Mouse (Mus musculus): Measurements from ENCODE around the gene Aicda.
A peak's percentile ranks its signal among the peaks of the same experiment; 100 is the strongest.
"Not testable (repeated sequence)": the region's sequence is repeated elsewhere in the genome, so short reads cannot be mapped to it uniquely, and the experiment has no call there.

Gene Aicda

DNA sequence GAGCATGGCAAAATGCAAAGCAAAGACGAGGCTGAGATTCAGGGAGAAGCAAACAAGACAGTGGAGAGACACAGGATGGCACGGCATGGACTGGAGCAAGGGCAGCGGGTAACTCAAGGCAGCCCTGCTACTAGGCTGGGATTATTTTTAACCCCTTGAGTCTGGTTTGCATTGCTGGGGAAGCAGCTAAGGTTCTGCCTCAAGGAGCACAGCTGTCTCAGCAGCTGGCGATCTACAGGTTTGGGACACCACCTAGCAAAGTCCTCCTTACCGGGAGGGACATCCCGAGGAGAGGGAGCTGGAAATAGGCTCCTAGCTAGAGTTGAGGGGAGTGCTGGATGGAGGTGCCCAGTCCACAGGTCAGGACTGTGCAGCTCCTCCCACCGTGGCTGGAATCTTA is 1.7 kb downstream of the Aicda start:
- no peak for DNase-seq (ENCODE audit: low spot score)

DNA sequence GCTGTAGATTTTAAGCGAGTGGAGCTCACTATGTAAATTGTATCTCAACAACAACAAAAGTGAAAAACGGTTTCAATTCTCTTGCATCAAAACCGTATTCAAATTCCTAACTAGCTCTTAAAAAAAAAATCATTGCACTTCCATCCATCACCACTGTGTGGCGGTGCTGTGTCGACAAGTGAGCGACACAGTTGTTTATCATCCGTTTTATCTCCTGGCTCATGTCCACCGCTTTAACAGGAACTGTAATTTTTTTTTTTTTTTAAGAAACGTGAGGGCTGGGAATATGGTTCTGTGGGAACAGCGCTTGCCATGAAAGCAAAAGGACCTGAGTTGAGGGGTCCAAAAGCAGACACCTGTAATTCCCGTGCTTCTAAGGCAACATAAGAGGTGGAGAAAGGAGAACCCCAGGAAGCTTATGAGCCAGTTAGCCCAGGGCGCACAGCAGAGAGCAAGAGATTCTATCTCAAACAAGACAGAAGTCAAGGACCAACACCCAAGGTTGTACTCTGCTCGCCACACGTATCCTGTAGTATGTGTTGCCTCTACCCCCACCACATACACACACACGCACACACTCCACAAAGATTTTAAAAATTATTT is 3.5 kb downstream of the Aicda start:
- DNase-seq (ENCODE audit: low spot score) = no peak

DNA sequence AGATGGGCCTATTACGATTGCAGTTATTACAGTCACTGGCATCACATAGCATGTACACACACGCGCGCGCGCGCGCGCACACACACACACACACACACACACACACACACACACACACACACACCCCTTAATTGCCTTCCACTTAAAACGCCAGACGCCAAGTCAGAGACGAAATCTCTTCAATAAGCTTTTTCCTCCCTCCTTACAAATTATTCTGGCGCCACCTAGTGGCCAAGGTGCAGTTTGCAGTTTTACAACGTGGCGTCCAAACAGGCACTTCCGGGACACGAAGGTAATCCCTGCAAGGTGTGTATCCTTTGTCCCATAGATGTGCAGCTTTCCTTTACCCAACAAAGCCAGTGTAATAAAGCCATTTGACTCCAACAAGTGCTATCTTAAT is 6.8 kb downstream of the Aicda start:
- DNase-seq (ENCODE audit: low spot score) = peak; percentile 56

DNA sequence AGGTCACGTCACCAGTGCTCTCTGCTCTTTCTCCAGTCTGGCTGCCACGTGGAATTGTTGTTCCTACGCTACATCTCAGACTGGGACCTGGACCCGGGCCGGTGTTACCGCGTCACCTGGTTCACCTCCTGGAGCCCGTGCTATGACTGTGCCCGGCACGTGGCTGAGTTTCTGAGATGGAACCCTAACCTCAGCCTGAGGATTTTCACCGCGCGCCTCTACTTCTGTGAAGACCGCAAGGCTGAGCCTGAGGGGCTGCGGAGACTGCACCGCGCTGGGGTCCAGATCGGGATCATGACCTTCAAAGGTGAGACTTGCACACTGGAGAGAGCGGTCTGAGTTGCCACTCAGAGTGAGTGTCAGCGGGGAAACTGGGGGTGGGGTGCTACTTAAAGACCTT is 7.4 kb downstream of the Aicda start:
- DNase-seq (ENCODE audit: low spot score) = no peak

DNA sequence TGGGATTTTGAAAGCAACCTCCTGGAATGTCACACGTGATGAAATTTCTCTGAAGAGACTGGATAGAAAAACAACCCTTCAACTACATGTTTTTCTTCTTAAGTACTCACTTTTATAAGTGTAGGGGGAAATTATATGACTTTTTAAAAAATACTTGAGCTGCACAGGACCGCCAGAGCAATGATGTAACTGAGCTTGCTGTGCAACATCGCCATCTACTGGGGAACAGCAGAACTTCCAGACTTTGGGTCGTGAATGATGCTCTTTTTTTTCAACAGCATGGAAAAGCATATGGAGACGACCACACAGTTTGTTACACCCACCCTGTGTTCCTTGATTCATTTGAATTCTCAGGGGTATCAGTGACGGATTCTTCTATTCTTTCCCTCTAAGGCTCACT is 8.9 kb downstream of the Aicda start:
- peak; percentile 20 for DNase-seq (ENCODE audit: low spot score)

DNA sequence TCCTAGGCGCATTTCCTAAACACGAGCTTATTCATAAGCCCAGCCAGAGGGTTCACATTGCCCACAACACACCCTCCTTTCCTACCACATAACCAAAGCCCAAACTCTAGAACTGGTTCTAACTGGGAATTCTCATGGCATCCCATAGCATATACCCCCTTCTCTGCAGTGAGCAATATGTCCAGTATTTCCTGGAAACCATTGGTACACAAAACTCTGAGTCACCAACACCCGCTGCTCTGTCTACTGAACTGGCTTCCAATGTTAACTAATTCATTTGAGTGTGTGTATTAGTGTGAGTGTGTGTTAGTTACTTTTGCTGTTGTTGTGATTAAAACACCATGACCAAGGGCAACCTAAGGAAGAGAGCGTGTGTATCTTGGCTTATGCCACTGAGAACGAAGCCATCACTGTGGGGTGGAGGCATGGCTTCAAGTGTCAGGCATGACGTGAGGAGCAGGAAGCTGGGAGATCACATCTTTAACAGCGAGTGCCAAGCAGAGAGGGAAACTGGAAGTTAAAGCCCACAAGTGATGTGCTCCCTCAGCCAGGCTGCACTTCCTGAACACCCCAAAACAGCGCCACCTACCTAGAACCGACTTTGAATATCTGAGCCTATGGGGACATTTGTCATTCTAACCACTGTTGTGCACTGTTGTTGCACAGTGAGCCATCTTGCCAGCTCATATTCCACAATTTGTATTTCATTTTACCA is 11.6 kb downstream of the Aicda start:
- no peak for DNase-seq (ENCODE audit: low spot score)

DNA sequence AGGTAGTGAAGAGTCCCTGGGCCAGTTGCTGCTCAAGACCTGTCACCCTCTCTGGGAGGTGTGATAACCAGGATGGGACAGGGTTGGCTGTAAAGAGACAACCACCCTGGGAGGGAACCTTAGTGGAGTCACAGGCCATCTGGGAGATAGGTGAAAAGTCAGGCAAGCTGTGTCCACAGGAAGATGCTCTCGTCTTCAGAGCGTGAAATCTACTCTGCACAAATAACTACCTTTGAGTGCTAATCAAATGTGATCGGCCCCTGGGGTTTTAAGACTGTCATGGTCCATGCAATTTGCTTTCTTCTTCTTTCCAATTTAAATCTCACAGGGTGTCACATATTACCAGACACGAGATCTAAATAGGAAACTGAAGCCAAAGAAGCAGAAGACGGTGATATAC is 15.5 kb downstream of the Aicda start:
- DNase-seq (ENCODE audit: low spot score) = no peak

DNA sequence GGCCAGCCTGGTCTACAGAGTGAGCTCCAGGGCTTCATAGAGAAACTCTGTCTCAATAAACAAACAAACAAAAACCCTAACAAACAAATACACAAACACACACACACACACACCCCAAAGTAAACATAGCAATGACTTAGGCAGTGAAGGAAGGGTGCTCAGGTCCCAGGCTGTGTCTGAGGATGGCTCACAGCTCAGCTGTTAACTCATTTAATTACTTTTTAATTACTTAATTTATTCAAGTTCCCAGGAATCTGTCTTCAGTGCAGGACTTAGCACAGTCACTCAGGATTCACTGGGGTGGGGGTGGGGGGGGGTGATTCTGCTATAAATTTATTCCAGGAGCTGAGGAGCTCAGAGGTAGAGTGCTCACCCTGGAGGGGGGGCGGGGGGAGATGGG is 16.2 kb downstream of the Aicda start:
- DNase-seq (ENCODE audit: low spot score) = no peak

DNA sequence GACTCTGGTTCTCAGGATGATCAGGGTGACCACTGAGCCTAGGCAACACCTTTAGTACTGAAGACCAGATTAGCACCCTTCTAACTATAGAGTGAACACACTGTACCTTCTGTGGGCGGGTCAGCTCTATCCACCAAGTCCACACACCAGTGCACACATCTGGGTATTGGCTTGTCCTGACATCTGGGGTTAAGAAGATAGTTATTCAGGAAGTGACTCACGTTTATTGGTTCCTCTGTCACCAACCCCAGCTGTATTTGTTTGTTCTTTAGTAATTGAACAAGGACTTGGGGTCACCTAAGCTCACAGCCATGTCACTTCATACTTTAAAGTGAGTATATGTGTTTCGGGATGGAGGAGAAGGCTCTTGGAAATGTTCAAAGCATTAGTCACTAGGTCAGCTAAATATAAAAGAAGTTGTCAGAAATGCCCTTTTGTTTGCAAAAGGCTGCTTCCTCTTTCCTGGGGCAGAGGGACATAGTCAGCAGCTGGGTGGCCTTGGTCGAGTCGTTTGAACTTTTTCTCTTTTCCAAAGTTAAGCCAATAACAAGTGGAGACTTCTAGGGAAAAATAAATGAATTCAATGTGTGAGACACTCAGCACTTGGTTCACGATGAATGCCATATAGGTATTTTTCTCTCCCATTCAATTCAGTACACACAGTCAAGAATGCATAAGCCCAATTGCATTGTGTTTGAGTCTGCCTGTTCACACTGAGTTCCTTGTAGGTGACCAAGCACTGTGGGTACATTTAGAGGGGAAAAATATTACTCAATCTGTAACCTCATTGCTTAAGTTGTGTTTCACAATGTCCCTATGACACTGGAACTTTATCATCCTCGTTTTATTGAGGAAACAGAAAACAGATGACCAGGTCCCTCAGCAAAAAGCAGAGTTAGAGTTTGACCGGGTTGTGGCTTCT is 17.4 kb downstream of the Aicda start:
- DNase-seq (ENCODE audit: low spot score) = no peak

DNA sequence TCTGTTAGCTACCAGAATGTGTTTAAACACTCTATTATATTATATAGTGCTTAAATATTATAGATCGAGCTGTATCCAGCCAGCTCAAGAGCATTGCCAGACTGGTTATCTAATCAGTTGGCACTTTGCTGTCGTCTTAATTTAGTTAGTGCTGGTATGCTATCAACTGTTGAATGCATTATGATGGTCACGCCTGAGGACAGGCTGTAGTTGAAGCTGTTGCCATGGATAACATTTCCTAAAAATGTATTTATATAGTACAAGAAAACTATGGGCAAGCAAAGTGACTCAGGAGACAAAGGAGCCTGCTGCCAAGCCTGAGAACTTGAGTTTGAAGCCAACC is 18.0 kb downstream of the Aicda start:
- no peak for DNase-seq (ENCODE audit: low spot score)

DNA sequence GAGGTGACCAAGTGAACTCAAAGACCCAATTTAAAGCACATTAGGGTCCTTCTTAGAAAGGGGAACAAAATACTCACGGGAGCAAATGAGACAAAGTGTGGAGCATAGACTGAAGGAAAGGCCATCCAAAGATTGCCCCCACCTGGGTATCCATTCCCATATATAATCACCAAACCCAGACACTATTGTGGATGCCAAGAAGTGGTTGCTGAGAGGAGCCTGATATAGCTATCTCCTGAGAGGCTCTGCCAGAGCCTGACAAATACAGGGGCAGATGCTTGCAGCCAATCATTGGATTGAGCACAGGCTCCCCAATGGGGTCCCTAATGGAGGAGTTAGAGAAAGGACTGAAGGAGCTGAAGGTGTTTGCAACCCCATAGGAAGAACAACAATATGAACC is 21.4 kb downstream of the Aicda start:
- not testable (repeated sequence) for DNase-seq (ENCODE audit: low spot score)

DNA sequence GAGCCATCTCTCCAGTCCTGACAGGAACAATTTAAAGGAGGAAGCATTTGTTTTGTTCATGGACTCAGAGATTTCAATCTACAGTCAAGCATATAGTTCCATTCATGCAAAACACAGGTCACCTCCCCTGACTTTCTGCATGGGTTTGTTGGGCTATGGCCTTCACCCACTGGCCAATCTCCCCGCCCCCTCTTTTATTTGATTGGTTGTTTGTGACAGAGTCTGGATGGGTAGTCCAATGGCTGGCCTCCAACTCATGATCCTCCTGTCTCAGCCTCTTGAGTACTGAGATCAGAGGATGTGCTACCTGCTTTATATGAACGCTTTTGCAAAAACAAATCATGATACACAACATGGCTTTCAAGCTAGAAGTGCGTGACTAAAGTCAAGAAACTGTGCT is 23.4 kb downstream of the Aicda start:
- DNase-seq (ENCODE audit: low spot score) = no peak

DNA sequence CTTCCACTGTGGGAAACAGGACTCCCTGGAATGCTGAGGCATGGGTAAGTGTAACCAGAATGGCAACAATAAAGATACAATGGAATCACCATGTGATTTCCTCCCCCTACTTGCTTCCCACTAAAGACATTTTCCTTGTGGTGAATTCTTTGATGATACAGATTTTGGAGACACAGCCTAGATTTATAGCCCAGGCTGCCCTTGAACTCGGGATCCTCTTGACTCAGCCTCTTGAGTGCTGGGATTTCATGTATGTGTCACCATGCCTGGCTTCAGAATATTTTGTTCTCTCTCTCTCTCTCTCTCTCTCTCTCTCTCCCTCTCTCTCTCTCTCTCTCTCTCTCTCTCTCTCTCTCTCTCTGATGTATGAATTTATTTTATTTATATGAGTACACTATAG is 25.5 kb downstream of the Aicda start:
- no peak for DNase-seq (ENCODE audit: low spot score)

DNA sequence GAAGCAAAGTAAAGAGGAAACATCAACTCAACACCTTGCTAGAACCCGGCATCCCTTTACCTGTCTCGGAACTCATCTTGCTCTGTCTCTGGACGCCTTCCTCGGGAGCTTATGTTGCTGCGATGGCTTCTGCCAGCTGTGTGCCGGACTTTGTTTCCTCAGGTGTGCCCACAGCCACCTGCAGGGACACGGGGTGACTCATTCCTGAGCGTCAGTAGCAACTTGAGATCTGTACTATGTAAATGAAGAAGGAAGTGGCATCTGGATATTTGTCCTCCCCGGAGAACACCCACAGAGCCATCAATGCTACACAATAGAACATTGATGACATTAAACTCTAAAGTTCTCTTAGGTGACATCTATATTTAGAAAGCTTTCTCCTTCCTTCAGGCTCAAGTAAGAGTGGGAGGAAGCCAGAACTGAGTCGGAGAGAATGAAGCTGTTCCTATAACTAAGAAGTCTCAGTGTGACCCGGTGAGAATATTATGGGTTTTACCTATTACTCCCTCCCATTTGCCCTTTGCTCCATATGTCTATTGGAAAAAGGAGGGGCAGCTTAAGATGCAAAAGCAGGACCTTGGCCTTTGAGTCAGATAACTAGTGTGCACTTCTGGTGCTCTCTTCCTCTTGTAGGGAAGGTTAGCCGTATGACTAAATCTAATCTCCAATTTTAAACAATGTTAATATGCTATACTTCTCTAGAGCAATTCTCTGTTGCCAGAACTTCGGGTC is 37.6 kb downstream of the Aicda start:
- no peak for DNase-seq (ENCODE audit: low spot score)

DNA sequence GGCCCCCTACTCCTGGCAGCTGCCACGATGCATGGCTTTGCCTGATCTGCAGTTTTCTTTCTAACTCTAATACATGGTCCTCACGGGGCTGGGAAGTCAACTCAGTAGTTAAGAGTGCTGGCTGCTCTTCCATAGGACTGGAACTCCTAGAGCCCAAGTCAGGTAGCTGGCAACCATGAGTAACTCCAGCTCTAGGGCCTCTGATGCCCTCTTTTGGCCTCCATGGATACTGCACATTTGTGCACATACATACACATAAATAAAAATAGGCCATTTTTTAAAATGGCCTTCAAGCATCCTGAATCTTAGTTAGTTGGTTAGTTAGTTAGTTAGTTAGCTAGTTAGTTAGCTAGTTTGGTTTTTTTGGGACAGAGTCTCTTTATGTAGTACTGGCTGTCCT is 39.3 kb downstream of the Aicda start:
- no peak for DNase-seq (ENCODE audit: low spot score)

DNA sequence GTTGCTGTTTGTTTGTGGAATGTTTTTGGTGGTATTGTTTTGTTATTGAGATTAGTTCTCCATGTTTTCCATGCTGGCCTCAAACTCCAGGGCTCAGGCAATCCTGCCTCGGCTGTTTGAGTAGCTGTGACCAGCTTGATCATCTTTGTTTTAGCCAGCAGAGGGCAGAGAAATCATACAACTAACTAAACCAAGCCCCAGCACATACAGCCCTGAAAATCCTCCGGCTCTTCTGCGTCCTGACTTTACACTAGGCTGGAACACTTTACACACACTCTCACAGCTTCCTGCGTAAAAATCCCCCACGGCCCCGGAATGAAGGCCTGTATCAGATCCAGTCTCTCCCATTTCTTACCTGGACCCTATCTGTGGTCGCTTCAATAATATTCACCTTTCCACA is 42.0 kb downstream of the Aicda start:
- no peak for DNase-seq (ENCODE audit: low spot score)

DNA sequence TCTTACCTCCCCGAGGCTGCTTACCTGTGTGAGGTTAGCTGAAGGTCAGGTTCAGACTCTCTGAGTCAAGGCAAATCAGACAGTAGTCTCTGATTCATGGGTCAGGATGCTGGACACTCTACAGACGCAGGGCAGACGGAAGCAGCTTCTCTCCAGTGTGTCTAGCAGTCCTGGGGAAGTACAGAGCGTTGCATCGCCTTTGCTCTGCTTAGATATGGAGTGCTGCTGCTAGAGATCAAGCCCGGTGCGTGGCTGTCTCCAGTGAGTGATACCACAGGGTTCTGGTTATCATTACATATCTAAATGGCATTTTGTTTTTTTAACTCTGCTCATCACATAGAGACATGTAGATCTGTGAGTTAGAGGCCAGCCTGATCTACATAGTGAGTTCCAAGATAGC is 43.0 kb downstream of the Aicda start:
- no peak for DNase-seq (ENCODE audit: low spot score)

DNA sequence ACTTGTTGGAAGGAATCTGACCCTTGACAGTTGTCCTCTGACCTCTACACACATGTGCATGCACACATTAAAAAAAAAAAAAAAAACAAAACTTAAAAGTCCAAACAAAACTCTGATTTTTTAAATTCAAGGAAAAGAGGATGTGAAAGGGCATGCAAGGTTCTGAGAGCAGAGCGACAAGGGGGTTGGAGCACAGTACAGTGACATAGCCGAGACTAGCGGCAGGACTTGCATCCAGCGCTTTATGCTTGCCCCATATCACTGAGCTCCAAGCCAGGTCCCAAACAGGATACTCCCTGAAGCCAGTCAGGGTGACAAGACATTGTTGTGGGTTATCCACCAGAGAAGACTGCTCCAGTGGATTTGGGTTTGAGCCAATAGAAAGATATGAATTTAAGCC is 44.4 kb downstream of the Aicda start:
- no peak for DNase-seq (ENCODE audit: low spot score)

DNA sequence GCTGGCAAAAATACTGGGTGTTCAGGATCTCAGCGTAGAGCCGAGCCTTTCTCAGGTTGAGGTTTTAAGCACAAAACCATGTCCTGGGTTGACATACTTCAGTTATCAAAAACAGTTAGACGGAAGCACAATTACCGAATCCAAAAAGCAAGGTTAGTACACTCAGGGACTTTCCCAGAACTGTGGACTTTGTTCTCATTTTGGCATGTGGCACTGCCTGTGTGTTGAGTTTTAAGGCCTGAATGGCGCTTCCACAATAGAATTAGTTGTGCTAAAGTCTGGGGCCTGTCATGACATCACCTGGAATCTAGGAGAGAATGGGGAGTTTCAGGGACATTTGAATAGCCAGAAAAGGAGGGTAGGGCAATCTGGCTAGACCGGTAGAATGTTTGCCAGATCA is 44.8 kb downstream of the Aicda start:
- DNase-seq (ENCODE audit: low spot score) = no peak

DNA sequence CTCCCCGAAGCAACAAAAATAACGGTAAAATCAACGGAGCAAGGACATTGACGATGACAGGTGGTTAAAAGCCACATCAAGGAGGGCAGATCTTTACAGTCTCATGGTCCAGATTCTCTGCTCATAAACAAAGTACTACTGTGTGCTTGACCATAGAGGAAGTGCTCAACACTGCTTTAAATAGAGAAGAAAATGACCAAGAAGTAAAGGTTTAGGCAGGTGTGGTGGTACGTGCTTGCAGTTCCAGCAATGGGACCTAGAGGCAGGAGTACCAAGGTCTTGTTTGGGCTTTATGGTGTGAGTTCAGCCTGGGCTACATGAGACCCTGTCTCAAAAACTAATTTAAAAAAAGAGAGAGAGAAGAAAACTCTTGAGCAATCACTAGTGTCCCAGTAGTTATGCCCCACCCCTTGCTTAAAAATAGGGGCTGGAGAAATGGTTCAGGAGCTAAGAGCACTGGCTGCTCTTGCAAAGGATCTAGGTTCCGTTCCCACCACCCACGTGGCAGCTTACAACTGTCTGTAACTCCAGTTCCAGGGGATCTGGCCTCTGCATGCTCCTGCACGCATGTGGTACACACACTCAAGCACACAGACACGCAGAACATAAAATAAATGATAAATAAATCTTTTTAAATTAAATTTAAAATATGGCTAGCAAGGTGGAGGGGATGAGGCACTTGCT is 45.6 kb downstream of the Aicda start:
- DNase-seq (ENCODE audit: low spot score) = no peak

DNA sequence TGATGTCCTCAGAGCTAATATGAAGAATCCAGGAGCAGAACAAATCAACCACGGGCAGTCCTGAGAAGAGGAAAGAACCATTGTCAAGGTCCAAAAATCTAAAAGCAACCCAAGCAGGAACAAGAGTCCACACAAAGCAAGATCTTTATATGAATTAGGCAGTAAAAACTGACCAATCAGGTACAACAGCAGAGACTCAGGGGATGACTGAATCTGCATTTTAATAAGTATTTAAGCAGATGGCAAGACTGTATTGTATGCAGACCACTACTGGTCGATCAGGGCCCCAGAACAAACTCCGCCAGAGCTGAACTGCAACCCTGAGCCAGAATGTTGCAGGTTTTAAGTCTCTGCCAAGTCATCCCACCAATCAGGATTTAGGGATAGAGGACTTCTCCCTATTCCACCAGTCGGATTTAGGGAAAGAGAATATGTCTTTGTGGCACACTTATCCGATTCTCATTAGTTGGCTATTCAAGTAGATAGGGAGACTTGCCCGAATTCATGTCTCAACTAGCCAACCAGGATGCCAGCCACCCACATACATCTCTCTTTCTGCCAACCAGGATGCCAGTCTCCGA is 46.6 kb downstream of the Aicda start:
- DNase-seq (ENCODE audit: low spot score) = no peak

DNA sequence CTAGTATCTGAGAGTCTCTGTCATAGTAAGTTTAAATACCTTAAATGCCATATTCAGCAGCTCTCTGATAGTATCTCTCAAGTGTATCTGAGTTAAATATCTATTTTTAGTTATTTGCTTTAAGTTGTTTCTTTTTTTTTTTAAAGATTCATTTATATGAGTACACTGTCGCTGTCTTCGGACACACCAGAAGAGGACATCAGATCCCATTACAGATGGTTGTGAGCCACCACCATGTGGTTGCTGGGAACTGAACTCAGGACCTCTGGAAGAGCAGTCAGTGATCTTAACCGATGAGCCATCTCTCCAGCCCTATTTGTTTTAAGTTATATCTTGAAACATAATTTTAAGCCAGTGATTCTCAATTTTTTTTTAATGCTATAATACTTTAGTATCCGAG is 47.4 kb downstream of the Aicda start:
- no peak for DNase-seq (ENCODE audit: low spot score)
